ENCODE assay signal across 8 mouse cellular contexts in genomic region chr8:125012695-125013627, GRCm38 (mm10). TPM values are rescaled to one million over a fixed set of nuclear protein-coding genes. Genes with fewer than 3 reads are reported as not detected.
DNase-seq lines count a peak whose midpoint lies in the region; ATAC-seq lines count a peak whose summit lies in the region.

Tsnax (plus strand) TSS chr8:125012997.

- peak; percentile 98 for ATAC-seq in hindbrain, embryonic 11.5 days (ENCODE audit: low FRiP score)

- DNase-seq in Muller cell, postnatal 12 days (ENCODE audit: inconsistent ontology term), result peak; percentile 93
- DNase-seq in cerebellum, adult 9-11 months, result peak; percentile 93
- DNase-seq in frontal cortex, adult 2 months (ENCODE audit: extremely low spot score in 1 of 2, low spot score in 1 of 2), result peak; percentile 87 to 93
- DNase-seq in hindbrain, embryonic 11.5 days (ENCODE audit: low spot score), result peak; percentile 94
- DNase-seq in layer of hippocampus, postnatal 10 days (ENCODE audit: low spot score in 2 of 2), result peak; percentile 92 to 94
- peak; percentile 96 for DNase-seq in lung, postnatal 10 days
- DNase-seq in ovary, postnatal 36 days (ENCODE audit: low spot score), result peak; percentile 92
- DNase-seq in thymus, postnatal 25 days, result peak; percentile 90

- WGBS in hindbrain, embryonic 11.5 days, result 5% methylated on average over 56 of the region's 84 CpGs

- H3K4me1 ChIP-seq in hindbrain, embryonic 11.5 days (replicated peaks; ENCODE audit: control insufficient read depth, insufficient read depth, low read length), result no peaks in the 10 kb centered on the region

- peak within 1 kb of the TSS; percentile 74 for H3K4me2 ChIP-seq in hindbrain, embryonic 11.5 days (replicated peaks; ENCODE audit: low read depth, low read length)

- peak within 1 kb of the TSS; percentile 79 for H3K27ac ChIP-seq in hindbrain, embryonic 11.5 days (ENCODE audit: low read depth, low read length)

- no peaks in the 10 kb centered on the region for H3K36me3 ChIP-seq in hindbrain, embryonic 11.5 days (ENCODE audit: control insufficient read depth, insufficient read depth, low read length)

- no peaks in the 10 kb centered on the region for H3K9me3 ChIP-seq in hindbrain, embryonic 11.5 days (ENCODE audit: control insufficient read depth, low read length)

- peak within 1 kb of the TSS; percentile 84 for H3K4me3 ChIP-seq in hindbrain, embryonic 11.5 days (ENCODE audit: low read depth, low read length)

- no peaks in the 10 kb centered on the region for H3K27me3 ChIP-seq in hindbrain, embryonic 11.5 days (ENCODE audit: control insufficient read depth, insufficient read depth, low read length)

- peak within 1 kb of the TSS; percentile 91 for H3K9ac ChIP-seq in hindbrain, embryonic 11.5 days (ENCODE audit: low read depth, low read length)

RNA-seq across cellular contexts. Expression of gene Tsnax, which starts in this region (rescaled TPM):
- polyA plus RNA-seq in frontal cortex, adult 2 months (2012; rRNA removed), result 196 and 206 TPM in 2 replicates
- 149 and 156 TPM in 2 replicates for polyA plus RNA-seq in hindbrain, embryonic 11.5 days (2014; fragmentation: Nextera tagmentation; extraction: Ambion mirVana)
- 10 to 100 TPM; 88.3 to 90.9 TPM for total RNA-seq in layer of hippocampus, postnatal 10 days (2021)

Comparison
In these comparisons a context has a peak if more than half of its experiments do, and no peak if none do; other contexts are left out.
1. Peak in every context shown above with its lines: DNase-seq, ATAC-seq, H3K4me3 ChIP-seq and H3K27ac ChIP-seq.